Mouse (Mus musculus) E14TG2a.4 (cell line): ENCODE measurements around the gene Gm49395.

Experiments used
- CTCF ChIP-seq: conservative IDR thresholded peaks from 2 replicates; pipeline ENCODE4 v1.5.1; 2014; ENCODE audit warnings: low read length
- NANOG ChIP-seq: IDR thresholded peaks from 2 replicates; pipeline ENCODE4 v1.6.1; 2014; ENCODE audit warnings: borderline replicate concordance, low read length, mixed read lengths
- POU5F1 ChIP-seq: IDR thresholded peaks from 2 replicates; pipeline ENCODE4 v1.6.1; 2014; ENCODE audit warnings: low read length, borderline replicate concordance

- TF ChIP-seq CTCF (no peak), NANOG (no peak), POU5F1 (no peak)
Observed at GRCm38 (mm10) chr13:115126534-115126933, 24.8 kb upstream of the Gm49395 start.
